Mouse (Mus musculus) CD4-positive helper T cell, adult 2 months (primary cell): ENCODE measurements at regions not wholly inside any gene's neighbourhood (a gene's known extent, or its start where the extent isn't known, plus 50 kb on each side); places are given as distances from the start of the nearest gene placed in this dataset.

Experiments
- DNase-seq: peaks from one replicate; pipeline ENCODE4 v3.0.0-alpha.2; 2012; ENCODE audit warnings: low read depth, missing footprints, low spot score

GRCm38 (mm10) chr3:50761766-50762165 is 318.4 kb upstream of the Slc7a11 start:
- DNase-seq, result no peak

GRCm38 (mm10) chr3:50758106-50758505 is 314.7 kb upstream of the Slc7a11 start:
- DNase-seq, result no peak

- no peak for DNase-seq
These were observed 293.8 kb upstream of the Slc7a11 start for GRCm38 (mm10) chr3:50737173-50737572.

GRCm38 (mm10) chr3:50719035-50719434 is 275.6 kb upstream of the Slc7a11 start:
- DNase-seq, result no peak

GRCm38 (mm10) chr3:50713463-50713862 is 270.0 kb upstream of the Slc7a11 start:
- DNase-seq, result no peak

GRCm38 (mm10) chr3:50709415-50709989 is 266.1 kb upstream of the Slc7a11 start:
- no peak for DNase-seq

- no peak for DNase-seq
These were observed 263.3 kb upstream of the Slc7a11 start for GRCm38 (mm10) chr3:50706707-50707106.

GRCm38 (mm10) chr3:50694904-50695680 is 251.7 kb upstream of the Slc7a11 start:
- no peak for DNase-seq

GRCm38 (mm10) chr3:50694497-50694896 is 251.1 kb upstream of the Slc7a11 start:
- no peak for DNase-seq

- DNase-seq, result no peak
These were observed 248.9 kb upstream of the Slc7a11 start for GRCm38 (mm10) chr3:50692306-50692705.

GRCm38 (mm10) chr3:50690750-50691149 is 247.3 kb upstream of the Slc7a11 start:
- no peak for DNase-seq

- DNase-seq, result no peak
These were observed 246.0 kb upstream of the Slc7a11 start for GRCm38 (mm10) chr3:50689375-50689774.

GRCm38 (mm10) chr3:50687755-50688154 is 244.3 kb upstream of the Slc7a11 start:
- DNase-seq, result no peak

- DNase-seq, result no peak
These were observed 235.2 kb upstream of the Slc7a11 start for GRCm38 (mm10) chr3:50678611-50678988.

GRCm38 (mm10) chr3:50677953-50678610 is 234.7 kb upstream of the Slc7a11 start:
- DNase-seq, result no peak

GRCm38 (mm10) chr3:50675769-50676168 is 232.4 kb upstream of the Slc7a11 start:
- no peak for DNase-seq

GRCm38 (mm10) chr3:50674860-50675566 is 231.6 kb upstream of the Slc7a11 start:
- no peak for DNase-seq

GRCm38 (mm10) chr3:50665316-50665715 is 221.9 kb upstream of the Slc7a11 start:
- no peak for DNase-seq

- no peak for DNase-seq
These were observed 217.6 kb upstream of the Slc7a11 start for GRCm38 (mm10) chr3:50660966-50661365.

- DNase-seq, result no peak
These were observed 217.2 kb upstream of the Slc7a11 start for GRCm38 (mm10) chr3:50660566-50660965.

GRCm38 (mm10) chr3:50657890-50658289 is 214.5 kb upstream of the Slc7a11 start:
- no peak for DNase-seq

GRCm38 (mm10) chr3:50654441-50654840 is 211.0 kb upstream of the Slc7a11 start:
- no peak for DNase-seq
